In the genomic region with DNA sequence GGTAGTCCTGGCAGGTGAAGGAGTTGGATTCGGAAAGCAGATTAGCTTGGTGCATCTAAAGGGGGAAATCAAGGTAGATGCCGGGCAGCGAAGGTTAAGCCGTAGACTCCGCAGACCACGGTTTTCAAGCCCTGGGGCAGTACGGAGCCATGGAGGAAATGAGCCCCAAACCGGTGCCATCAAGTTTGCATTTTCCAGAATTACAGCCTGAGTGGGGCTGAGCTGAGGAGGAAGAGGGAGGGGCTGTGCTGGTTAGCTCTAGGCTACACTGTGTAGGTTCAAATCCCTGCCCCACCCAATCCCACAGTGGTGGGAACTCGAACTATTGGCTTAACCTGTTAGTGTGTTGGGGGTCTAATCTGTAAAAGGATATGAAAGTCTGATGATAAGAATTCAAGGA, we compare ENCODE assay signal across 10 mouse cellular contexts. TPM values are rescaled to one million over a fixed set of nuclear protein-coding genes. Genes with fewer than 3 reads are reported as not detected.
DNase-seq lines count a peak whose midpoint lies in the region; ATAC-seq and TF ChIP-seq lines count a peak whose summit lies in the region.
"Had no signal": no experiment of that assay in that cellular context is flagged by ENCODE, and none has a peak within 500 bp of the region (broad histone marks: within the 10 kb centered on the region; RNA-seq: fewer than 3 reads in every experiment).

No protein-coding gene starts in this region.

- WGBS in heart, embryonic 11.5 days (ENCODE audit: insufficient replicate concordance): 76% methylated on average over 9 of the region's 9 CpGs
- WGBS in limb, embryonic 15.5 days: 67% methylated on average over 9 of the region's 9 CpGs
- 81% methylated on average over 9 of the region's 9 CpGs for WGBS in limb, embryonic 10.5 days
- WGBS in liver, embryonic 16.5 days (ENCODE audit: insufficient replicate concordance): 66% methylated on average over 9 of the region's 9 CpGs
- WGBS in hindbrain, embryonic 10.5 days: 81% methylated on average over 9 of the region's 9 CpGs

- no peak overlapping the region for H3K4me2 ChIP-seq in heart, embryonic 11.5 days
- no peak overlapping the region for H3K4me2 ChIP-seq in limb, embryonic 15.5 days
- H3K4me2 ChIP-seq in liver, embryonic 16.5 days (ENCODE audit: low read depth, low read length): no peak overlapping the region

- intact Hi-C loops in heart, postnatal 25 days (cut with DNase I): loop anchor here (5.0 kb wide), 2 partner anchors 318 to 423 kb away; a partner anchor contains a TSS

- peaks cover 7% of the 10 kb centered on the region for H3K4me1 ChIP-seq in heart, embryonic 11.5 days (ENCODE audit: control insufficient read depth, insufficient read depth, low read length)
- H3K4me1 ChIP-seq in limb, embryonic 15.5 days: peaks cover 3% of the 10 kb centered on the region; the same call in 1 of the 2 replicates
- 0 out of 2 replicates have a peak, but pooled peaks cover 9% of the 10 kb centered on the region for H3K4me1 ChIP-seq in limb, embryonic 10.5 days
- peaks cover 1% of the 10 kb centered on the region; the same call in 1 of the 2 replicates for H3K4me1 ChIP-seq in cortical plate, adult 2 months (ENCODE audit: control insufficient read depth, insufficient read depth, low read length)
- no peaks in the 10 kb centered on the region; the same call in 1 of the 2 replicates for H3K4me1 ChIP-seq in liver, embryonic 16.5 days (ENCODE audit: control insufficient read depth, low read depth, low read length)
- peaks cover 11% of the 10 kb centered on the region for H3K4me1 ChIP-seq in hindbrain, embryonic 10.5 days (replicated peaks)

- TF ChIP-seq POLR2A in cortical plate, adult 2 months (IDR thresholded peaks at IDR 0.05; ENCODE audit: extremely low read depth, insufficient read depth, low read length): no peak

- no peak for TF ChIP-seq CTCF in cortical plate, adult 2 months (IDR thresholded peaks at IDR 0.05; ENCODE audit: extremely low read depth, insufficient read depth, low read length)

- H3K27me3 ChIP-seq in heart, embryonic 11.5 days (ENCODE audit: control insufficient read depth, insufficient read depth, low read length): peaks cover 4% of the 10 kb centered on the region; the same call in 1 of the 2 replicates
- H3K27me3 ChIP-seq in limb, embryonic 15.5 days: peaks cover 4% of the 10 kb centered on the region; the same call in 1 of the 2 replicates
- 0 out of 2 replicates have a peak, but pooled peaks cover 9% of the 10 kb centered on the region for H3K27me3 ChIP-seq in limb, embryonic 10.5 days (ENCODE audit: low read depth, poor library complexity, severe bottlenecking)
- no peaks in the 10 kb centered on the region for H3K27me3 ChIP-seq in liver, embryonic 16.5 days (ENCODE audit: control insufficient read depth, insufficient read depth, low read depth, low read length)
- peaks cover 10% of the 10 kb centered on the region; the same call in 1 of the 2 replicates for H3K27me3 ChIP-seq in hindbrain, embryonic 10.5 days (ENCODE audit: insufficient read depth, poor library complexity, severe bottlenecking)

- no peak for DNase-seq in heart, postnatal 25 days (ENCODE audit: low spot score)
- DNase-seq in limb, embryonic 10.5 days (ENCODE audit: low spot score): no peak
- DNase-seq in right cerebral cortex, postnatal 25 days: no peak
- no peak for DNase-seq in hindbrain, embryonic 10.5 days (ENCODE audit: low spot score)
- DNase-seq: cerebellum, postnatal 36 days had no signal

- 0 out of 2 replicates have a peak overlapping the region, but pooled peaks have one; percentile 32 for H3K27ac ChIP-seq in heart, embryonic 11.5 days (ENCODE audit: low read depth, low read length)
- 0 out of 2 replicates have a peak overlapping the region, but pooled peaks have one; percentile 38 for H3K27ac ChIP-seq in limb, embryonic 15.5 days
- no peak overlapping the region for H3K27ac ChIP-seq in limb, embryonic 10.5 days
- peak overlapping the region; percentile 43; the same call in 1 of the 2 replicates for H3K27ac ChIP-seq in cortical plate, adult 2 months (ENCODE audit: insufficient read depth, low read length)
- H3K27ac ChIP-seq in liver, embryonic 16.5 days (ENCODE audit: low read length): peak overlapping the region; percentile 33; the same call in 1 of the 2 replicates
- H3K27ac ChIP-seq in hindbrain, embryonic 10.5 days: no peak overlapping the region

- no peaks in the 10 kb centered on the region for H3K9me3 ChIP-seq in heart, embryonic 11.5 days (replicated peaks; ENCODE audit: control insufficient read depth, low read length)
- no peaks in the 10 kb centered on the region for H3K9me3 ChIP-seq in limb, embryonic 15.5 days
- H3K9me3 ChIP-seq in limb, embryonic 10.5 days (replicated peaks): no peaks in the 10 kb centered on the region
- no peaks in the 10 kb centered on the region for H3K9me3 ChIP-seq in liver, embryonic 16.5 days (replicated peaks; ENCODE audit: control insufficient read depth, low read length)
- H3K9me3 ChIP-seq in hindbrain, embryonic 10.5 days: no peaks in the 10 kb centered on the region

- H3K9ac ChIP-seq in heart, embryonic 11.5 days (ENCODE audit: low read depth, low read length): no peak overlapping the region
- H3K9ac ChIP-seq in limb, embryonic 15.5 days: no peak overlapping the region
- no peak overlapping the region for H3K9ac ChIP-seq in liver, embryonic 16.5 days (ENCODE audit: low read depth, low read length)

- no peaks in the 10 kb centered on the region for H3K36me3 ChIP-seq in heart, embryonic 11.5 days (ENCODE audit: control insufficient read depth, insufficient read depth, low read length)
- H3K36me3 ChIP-seq in limb, embryonic 15.5 days: no peaks in the 10 kb centered on the region
- no peaks in the 10 kb centered on the region for H3K36me3 ChIP-seq in limb, embryonic 10.5 days
- H3K36me3 ChIP-seq in liver, embryonic 16.5 days (ENCODE audit: control insufficient read depth, insufficient read depth): no peaks in the 10 kb centered on the region
- no peaks in the 10 kb centered on the region for H3K36me3 ChIP-seq in hindbrain, embryonic 10.5 days

- no peak for ATAC-seq in heart, embryonic 11.5 days (replicated peaks; ENCODE audit: insufficient number of reproducible peaks, low FRiP score, low TSS enrichment)
- ATAC-seq in limb, embryonic 15.5 days (ENCODE audit: insufficient number of reproducible peaks, low FRiP score, low TSS enrichment, low read depth): no peak
- no peak for ATAC-seq in liver, embryonic 16.5 days (ENCODE audit: low read depth)

- H3K4me3 ChIP-seq in heart, embryonic 11.5 days (ENCODE audit: low read depth, low read length): no peak overlapping the region
- H3K4me3 ChIP-seq in limb, embryonic 15.5 days: no peak overlapping the region
- no peak overlapping the region for H3K4me3 ChIP-seq in limb, embryonic 10.5 days
- H3K4me3 ChIP-seq in cortical plate, adult 2 months (ENCODE audit: insufficient read depth, low read length): no peak overlapping the region
- H3K4me3 ChIP-seq in liver, embryonic 16.5 days (ENCODE audit: low read depth, low read length): no peak overlapping the region
- no peak overlapping the region for H3K4me3 ChIP-seq in hindbrain, embryonic 10.5 days

RNA-seq across cellular contexts. Expression of a gene that starts 49.9 kb away (rescaled TPM):
- polyA plus RNA-seq in heart, embryonic 11.5 days (2014; fragmentation: Nextera tagmentation; extraction: Ambion mirVana): 2.0 and 3.0 TPM in 2 replicates
- 1 to 10 TPM; 4.7 to 6.3 TPM for total RNA-seq in heart, postnatal 25 days (2021)
- 0.68 and 0.90 TPM in 2 replicates for polyA plus RNA-seq in limb, embryonic 15.5 days (2015; fragmentation: Nextera tagmentation; extraction: Ambion mirVana)
- 0.05 and 0.10 TPM in 2 replicates for polyA plus RNA-seq in limb, embryonic 10.5 days (2016; fragmentation: Nextera tagmentation; extraction: Ambion mirVana)
- polyA plus RNA-seq in cortical plate, adult 2 months (2012; rRNA removed): 53.4 and 56.8 TPM in 2 replicates
- polyA plus RNA-seq in liver, embryonic 16.5 days (2015; fragmentation: Nextera tagmentation; extraction: Ambion mirVana): 0.04 and 0.07 TPM in 2 replicates
- polyA plus RNA-seq in hindbrain, embryonic 10.5 days (2016; fragmentation: Nextera tagmentation; extraction: Ambion mirVana): 0.07 and 0.16 TPM in 2 replicates
- total RNA-seq: monocyte, adult 5-6 weeks had no signal

Comparison
In these comparisons a context has a peak if more than half of its experiments do, and no peak if none do; other contexts are left out.
1. H3K27ac ChIP-seq: peak in heart, embryonic 11.5 days (single experiment), limb, embryonic 15.5 days (single experiment), cortical plate, adult 2 months (single experiment) and liver, embryonic 16.5 days (single experiment); none in limb, embryonic 10.5 days (single experiment) and hindbrain, embryonic 10.5 days (single experiment).
2. RNA of a gene that starts 49.9 kb away (polyA plus RNA-seq): 53.4 to 56.8 TPM in cortical plate, adult 2 months; 2.0 to 3.0 TPM in heart, embryonic 11.5 days, 0.68 to 0.90 TPM in limb, embryonic 15.5 days, 0.07 to 0.16 TPM in hindbrain, embryonic 10.5 days, 0.05 to 0.10 TPM in limb, embryonic 10.5 days and 0.04 to 0.07 TPM in liver, embryonic 16.5 days; every median in the first group is over 10 times any median in the second.